Mouse (Mus musculus): ENCODE data around the gene Nkx2-2.

DNA sequence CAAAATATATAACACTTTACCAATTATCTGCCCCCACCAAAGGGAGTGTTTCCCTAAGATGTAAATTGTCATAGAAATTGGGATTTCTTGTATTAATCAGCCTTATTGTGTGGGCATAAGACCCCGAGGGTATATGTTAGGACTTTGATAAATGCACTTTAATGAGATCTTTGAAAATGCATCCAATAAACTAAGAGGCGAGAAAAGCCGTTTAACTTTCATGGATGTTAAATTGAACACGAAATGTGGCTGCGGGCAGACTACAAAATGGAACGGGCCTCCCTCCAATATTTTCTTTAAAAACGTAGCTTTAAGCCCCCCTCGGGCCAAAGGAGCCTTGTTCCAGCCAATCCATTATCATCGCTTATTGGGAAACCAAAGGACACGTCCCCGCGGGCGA is 1.3 kb downstream of the Nkx2-2 start:
- no peak for TF ChIP-seq MAFK (IDR thresholded peaks at IDR 0.05; ENCODE audit: insufficient read depth, low read depth, low read length)
- no peak for TF ChIP-seq HCFC1 (IDR thresholded peaks at IDR 0.05; ENCODE audit: borderline replicate concordance, insufficient read depth, low read length)
- TF ChIP-seq ZNF384 (IDR thresholded peaks at IDR 0.05; ENCODE audit: low read depth, low read length): no peak
- no peak for TF ChIP-seq CHD2 (IDR thresholded peaks at IDR 0.05; ENCODE audit: low read depth, low read length)
- no peak for TF ChIP-seq ZC3H11A (IDR thresholded peaks at IDR 0.05; ENCODE audit: borderline replicate concordance, low read depth, low read length)
